Mouse (Mus musculus) thymus, adult 2 months (tissue): ENCODE measurements at regions not wholly inside any gene's neighbourhood (a gene's known extent, or its start where the extent isn't known, plus 50 kb on each side); places are given as distances from the start of the nearest gene placed in this dataset.

ENCODE experiments used
- DNase-seq: peaks from one replicate; pipeline ENCODE4 v3.0.0; 2021
- H3K27ac ChIP-seq: fragments of 200-500 bp; 2 replicates; pipeline ENCODE4 v1.5.1; 2012; ENCODE audit warnings: low read length, control low read depth; ENCODE audit not compliant: control insufficient read depth, insufficient read depth
- H3K27me3 ChIP-seq: fragments of 200-500 bp; 2 replicates; pipeline ENCODE4 v1.6.1; 2012; ENCODE audit warnings: mild to moderate bottlenecking, low read length, moderate library complexity, mixed read lengths; ENCODE audit not compliant: control insufficient read depth, insufficient read depth
- H3K36me3 ChIP-seq: fragments of 200-500 bp; 2 replicates; pipeline ENCODE4 v1.6.1; 2012; ENCODE audit warnings: mild to moderate bottlenecking, low read length, moderate library complexity; ENCODE audit not compliant: control insufficient read depth, insufficient read depth
- H3K4me1 ChIP-seq: fragments of 200-500 bp; replicated peaks from 2 replicates; pipeline ENCODE4 v1.6.1; 2012; ENCODE audit warnings: low read length; ENCODE audit not compliant: control insufficient read depth, insufficient read depth
- H3K4me3 ChIP-seq: fragments of 200-500 bp; 2 replicates; pipeline ENCODE4 v1.5.1; 2012; ENCODE audit warnings: mild to moderate bottlenecking, low read length, control low read depth, moderate library complexity; ENCODE audit not compliant: control insufficient read depth, insufficient read depth
- CTCF ChIP-seq: fragments of 200-500 bp; IDR thresholded peaks from 2 replicates; pipeline ENCODE4 v1.5.1; 2012; ENCODE audit warnings: mild to moderate bottlenecking, control low read depth, low read length, moderate library complexity, borderline replicate concordance; ENCODE audit not compliant: control insufficient read depth, poor library complexity, insufficient read depth; ENCODE audit errors: extremely low read depth
- POLR2A ChIP-seq: fragments of 200-500 bp; IDR thresholded peaks from 2 replicates; pipeline ENCODE4 v1.6.1; 2012; ENCODE audit warnings: mild to moderate bottlenecking, low read length, control low read depth, moderate library complexity; ENCODE audit not compliant: control insufficient read depth, poor library complexity, insufficient read depth; ENCODE audit errors: extremely low read depth
- WGBS: fragments of 180-500 bp; shearing (Covaris S2); methylation state at CpG from one replicate; pipeline ENCODE4 v1.1.7; 2018; 5-methylcytosine and 5-hydroxymethylcytosine counted together

GRCm38 (mm10) chr1:61145572-61145971, 167.8 kb downstream of the Icos start:
- H3K4me3 ChIP-seq, result no peak overlapping the region
- no peaks in the 10 kb centered on the region for H3K27me3 ChIP-seq
- no peaks in the 10 kb centered on the region for H3K36me3 ChIP-seq
- 97% methylated on average over 7 of the region's 7 CpGs for WGBS
- H3K27ac ChIP-seq, result no peak overlapping the region
- no peaks in the 10 kb centered on the region for H3K4me1 ChIP-seq
- TF ChIP-seq CTCF (no peak), POLR2A (no peak)
- DNase-seq, result no peak

- WGBS, result 69% methylated on average over 3 of the region's 3 CpGs
- H3K4me3 ChIP-seq, result no peak overlapping the region
- no peaks in the 10 kb centered on the region for H3K36me3 ChIP-seq
- TF ChIP-seq CTCF, result no peak
- TF ChIP-seq POLR2A, result no peak
- H3K27ac ChIP-seq, result no peak overlapping the region
- H3K4me1 ChIP-seq, result no peaks in the 10 kb centered on the region
- no peaks in the 10 kb centered on the region for H3K27me3 ChIP-seq
- no peak for DNase-seq
Observed at GRCm38 (mm10) chr1:61146222-61146723, 168.5 kb downstream of the Icos start.

DNA sequence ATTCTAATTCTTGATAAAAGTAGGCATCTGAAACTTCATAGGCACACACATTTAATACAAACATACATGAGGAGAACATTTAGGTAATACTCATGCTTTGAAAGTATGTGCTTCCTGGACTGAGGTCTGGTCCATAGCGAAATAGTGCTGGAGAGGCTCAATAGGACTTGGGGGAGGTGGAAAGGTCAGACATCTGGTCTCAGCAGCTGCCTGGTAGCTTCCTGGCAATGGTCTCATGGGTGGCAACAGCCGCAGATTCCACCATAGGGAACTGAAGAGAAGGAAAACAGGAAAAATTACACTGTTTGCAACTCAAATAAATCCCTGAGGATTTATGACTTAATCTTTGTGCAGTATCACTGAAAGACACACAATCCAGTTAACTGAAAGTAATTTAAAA, 174.0 kb downstream of the Icos start:
- Histone ChIP-seq H3K36me3 (no peaks in the 10 kb centered on the region), H3K4me3 (no peak overlapping the region), H3K4me1 (no peaks in the 10 kb centered on the region), H3K27me3 (no peaks in the 10 kb centered on the region), H3K27ac (no peak overlapping the region)
- TF ChIP-seq CTCF (no peak), POLR2A (no peak)
- no peak for DNase-seq
- 90% methylated on average over 2 of the region's 2 CpGs for WGBS

GRCm38 (mm10) chr1:61152157-61152556, 174.4 kb downstream of the Icos start:
- no peaks in the 10 kb centered on the region for H3K36me3 ChIP-seq
- H3K4me1 ChIP-seq, result no peaks in the 10 kb centered on the region
- 95% methylated on average over 5 of the region's 5 CpGs for WGBS
- H3K27me3 ChIP-seq, result no peaks in the 10 kb centered on the region
- H3K27ac ChIP-seq, result no peak overlapping the region
- TF ChIP-seq CTCF, result no peak
- H3K4me3 ChIP-seq, result no peak overlapping the region
- no peak for DNase-seq

GRCm38 (mm10) chr1:61154216-61154615, 176.5 kb downstream of the Icos start:
- WGBS, result 96% methylated on average over 3 of the region's 3 CpGs
- TF ChIP-seq CTCF (no peak), POLR2A (no peak)
- H3K4me3 ChIP-seq, result no peak overlapping the region
- no peak overlapping the region for H3K27ac ChIP-seq
- H3K4me1 ChIP-seq, result no peaks in the 10 kb centered on the region
- no peaks in the 10 kb centered on the region for H3K27me3 ChIP-seq
- no peak for DNase-seq
- no peaks in the 10 kb centered on the region for H3K36me3 ChIP-seq

GRCm38 (mm10) chr1:61157271-61157670, 179.5 kb downstream of the Icos start:
- DNase-seq, result no peak
- Histone ChIP-seq H3K27ac (no peak overlapping the region), H3K36me3 (no peaks in the 10 kb centered on the region), H3K4me1 (no peaks in the 10 kb centered on the region), H3K27me3 (no peaks in the 10 kb centered on the region), H3K4me3 (no peak overlapping the region)
- TF ChIP-seq CTCF, result no peak
- TF ChIP-seq POLR2A, result no peak
- WGBS, result 95% methylated on average over 4 of the region's 4 CpGs

- TF ChIP-seq CTCF, result no peak
- DNase-seq, result no peak
- Histone ChIP-seq H3K27ac (no peak overlapping the region), H3K4me1 (no peaks in the 10 kb centered on the region), H3K4me3 (no peak overlapping the region), H3K36me3 (no peaks in the 10 kb centered on the region), H3K27me3 (no peaks in the 10 kb centered on the region)
- WGBS, result 91% methylated on average over 3 of the region's 3 CpGs
Observed at GRCm38 (mm10) chr1:61160505-61160904, 182.8 kb downstream of the Icos start.
